Mouse (Mus musculus): ENCODE results near the gene Gm21775.
"Not testable (repeated sequence)": the region's sequence is repeated elsewhere in the genome, so short reads cannot be mapped to it uniquely, and the experiment has no call there.

The Gm21775 gene

DNA sequence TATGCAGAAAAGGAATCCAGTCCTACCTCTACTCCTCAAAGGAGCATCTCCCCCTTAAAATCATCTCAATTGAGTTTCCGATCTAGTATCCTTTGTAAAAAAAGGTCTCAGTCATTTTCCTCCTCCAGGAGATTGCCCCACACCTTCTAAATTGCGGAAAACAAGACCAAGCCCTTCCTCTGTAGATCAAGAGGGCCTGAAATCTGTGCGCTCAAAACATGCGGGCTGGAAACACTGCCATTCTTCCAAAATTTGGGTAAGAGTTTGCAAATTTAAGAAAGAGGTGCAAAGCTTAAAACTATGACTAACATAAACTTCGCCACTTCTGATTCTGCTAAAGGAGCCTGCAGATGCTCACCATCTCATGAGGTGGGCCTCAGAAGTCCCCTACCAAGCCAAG lies at the start of gene Gm21775:
Gene Gm21775 (plus strand): TSS at position 301 of the 400 bp plus-strand sequence.
- DNase-seq (ENCODE audit: low spot score) = not testable (repeated sequence)

- DNase-seq (ENCODE audit: low spot score) = not testable (repeated sequence)
Observed at GRCm38 (mm10) chrY:10535942-10536341, 17.3 kb upstream of the Gm21775 start, which contains the start of gene Gm20737. Gene Gm20737 (minus strand): TSS chrY:10536042.

Data from urinary bladder, postnatal 14 days (tissue).